Mouse (Mus musculus): ENCODE results near the gene Akr1b8. TPM values are rescaled to one million over a fixed set of nuclear protein-coding genes. Genes with fewer than 3 reads are reported as not detected.
A peak's percentile ranks its signal among the peaks of the same experiment; 100 is the strongest.

Gene Akr1b8
- polyA plus RNA-seq (2014; fragmentation: Nextera tagmentation; extraction: Ambion mirVana): 19.6 and 22.2 TPM in 2 replicates

DNA sequence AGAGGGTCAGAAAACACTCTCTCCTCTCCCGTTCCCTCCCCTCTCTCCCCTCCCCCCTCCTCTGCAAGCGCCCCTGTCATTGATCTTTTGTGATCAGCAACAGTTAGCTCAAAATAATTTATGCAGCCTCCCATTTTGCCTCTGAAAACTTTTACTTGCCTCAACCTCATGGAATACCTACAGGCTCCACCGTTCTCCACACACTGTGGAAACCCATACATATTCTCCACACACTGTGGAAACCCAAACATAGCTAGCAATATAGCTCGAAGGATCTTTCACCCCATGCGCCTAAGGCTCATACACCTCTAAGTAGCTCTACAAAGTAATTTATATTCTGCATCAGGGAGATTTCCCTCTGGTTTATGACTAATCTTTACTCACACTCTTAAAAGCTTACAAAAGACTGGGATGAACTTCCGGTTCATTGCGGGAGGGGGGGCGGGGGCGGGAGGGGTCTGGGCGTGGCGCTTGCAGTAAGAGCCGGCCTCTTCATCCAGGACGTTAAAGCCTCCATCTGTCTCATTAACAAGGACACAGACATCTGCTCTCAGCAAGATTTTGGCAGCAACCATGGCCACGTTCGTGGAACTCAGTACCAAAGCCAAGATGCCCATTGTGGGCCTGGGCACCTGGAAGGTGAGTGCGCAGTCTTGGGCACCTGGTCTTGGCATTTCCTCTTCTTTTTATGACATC is at the start of gene Akr1b8:
Gene Akr1b8, plus strand, starts transcription at position 462 of the 696 bp plus-strand sequence.
- Histone ChIP-seq H3K36me3 (ENCODE audit: control insufficient read depth, insufficient read depth, low read length) (no peaks in the 10 kb centered on the region), H3K27ac (ENCODE audit: low read depth, low read length) (peak within 1 kb of the TSS; percentile 46), H3K4me2 (peak within 1 kb of the TSS; percentile 65), H3K4me3 (ENCODE audit: low read depth, low read length) (peak within 1 kb of the TSS; percentile 35), H3K9ac (ENCODE audit: low read depth, low read length) (peak within 1 kb of the TSS; percentile 54; the same call in 1 of the 2 replicates), H3K4me1 (ENCODE audit: control insufficient read depth, insufficient read depth, low read length) (peaks cover 25% of the 10 kb centered on the region), H3K27me3 (ENCODE audit: control insufficient read depth, insufficient read depth, low read length) (no peaks in the 10 kb centered on the region), H3K9me3 (replicated peaks; ENCODE audit: control insufficient read depth, low read length) (no peaks in the 10 kb centered on the region)
- ATAC-seq (replicated peaks; ENCODE audit: insufficient number of reproducible peaks, low FRiP score, low TSS enrichment): no peak
- 10% methylated on average over 16 of the region's 16 CpGs for WGBS (ENCODE audit: insufficient replicate concordance)

DNA sequence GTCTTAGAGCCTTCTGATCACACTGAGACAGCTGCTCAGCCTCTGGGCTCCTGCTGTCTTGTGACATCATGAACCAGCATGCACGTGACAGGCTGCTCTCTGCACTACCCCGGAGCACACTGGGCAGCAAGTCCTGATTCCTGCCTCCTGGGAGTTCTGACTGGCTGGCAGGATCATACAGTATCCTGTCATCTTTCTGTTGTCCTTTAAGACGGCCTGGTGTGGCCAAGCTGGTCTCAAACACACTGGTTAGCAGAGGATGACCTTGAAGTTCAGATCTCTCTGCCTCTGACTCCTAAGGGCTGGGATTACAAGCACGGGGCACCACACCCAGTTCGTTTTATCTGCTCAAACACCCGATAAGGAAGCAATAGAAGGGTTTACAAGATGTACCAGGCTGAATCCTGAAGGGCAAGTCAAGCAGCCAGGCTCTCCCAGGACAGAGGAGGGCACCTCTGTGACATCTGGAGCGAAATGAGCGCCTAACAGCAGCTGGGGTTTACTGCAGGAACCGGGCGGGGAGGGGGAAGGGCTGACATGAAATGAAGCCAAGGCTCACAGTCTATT is 49.2 kb upstream of the Akr1b8 start:
- Histone ChIP-seq H3K27me3 (ENCODE audit: control insufficient read depth, insufficient read depth, low read length) (no peaks in the 10 kb centered on the region), H3K36me3 (ENCODE audit: control insufficient read depth, insufficient read depth, low read length) (peaks cover 7% of the 10 kb centered on the region), H3K9me3 (replicated peaks; ENCODE audit: control insufficient read depth, low read length) (no peaks in the 10 kb centered on the region), H3K27ac (ENCODE audit: low read depth, low read length) (no peak overlapping the region), H3K4me1 (ENCODE audit: control insufficient read depth, insufficient read depth, low read length) (no peaks in the 10 kb centered on the region), H3K4me3 (ENCODE audit: low read depth, low read length) (no peak overlapping the region), H3K9ac (ENCODE audit: low read depth, low read length) (no peak overlapping the region), H3K4me2 (no peak overlapping the region)
- ATAC-seq (replicated peaks; ENCODE audit: insufficient number of reproducible peaks, low FRiP score, low TSS enrichment): no peak
- 61% methylated on average over 10 of the region's 10 CpGs for WGBS (ENCODE audit: insufficient replicate concordance)

DNA sequence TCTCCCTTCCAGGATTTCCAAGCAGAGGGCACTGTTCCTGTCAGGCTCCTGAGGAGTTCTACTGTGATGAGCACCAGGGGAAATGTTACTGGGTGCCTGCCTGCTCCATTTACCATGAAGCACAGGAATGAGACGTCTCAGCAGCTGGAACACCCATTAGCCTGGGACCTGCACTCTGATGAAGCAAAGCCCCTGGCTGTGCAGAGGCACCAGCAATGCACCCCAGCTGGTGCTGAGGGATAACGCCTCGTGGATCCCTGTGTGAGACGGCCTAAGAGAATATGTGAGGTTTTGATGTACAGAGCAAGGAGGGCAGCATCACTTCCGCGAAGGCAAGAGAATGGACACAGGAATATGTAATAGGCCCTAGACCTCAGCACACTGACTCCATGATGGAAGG is 47.1 kb upstream of the Akr1b8 start:
- H3K4me1 ChIP-seq (ENCODE audit: control insufficient read depth, insufficient read depth, low read length): no peaks in the 10 kb centered on the region
- H3K27ac ChIP-seq (ENCODE audit: low read depth, low read length): no peak overlapping the region
- H3K27me3 ChIP-seq (ENCODE audit: control insufficient read depth, insufficient read depth, low read length): no peaks in the 10 kb centered on the region
- no peak overlapping the region for H3K4me2 ChIP-seq
- WGBS (ENCODE audit: insufficient replicate concordance): 89% methylated on average over 6 of the region's 6 CpGs
- no peak for ATAC-seq (replicated peaks; ENCODE audit: insufficient number of reproducible peaks, low FRiP score, low TSS enrichment)
- no peak overlapping the region for H3K4me3 ChIP-seq (ENCODE audit: low read depth, low read length)
- peaks cover 9% of the 10 kb centered on the region for H3K36me3 ChIP-seq (ENCODE audit: control insufficient read depth, insufficient read depth, low read length)
- H3K9me3 ChIP-seq (replicated peaks; ENCODE audit: control insufficient read depth, low read length): no peaks in the 10 kb centered on the region
- no peak overlapping the region for H3K9ac ChIP-seq (ENCODE audit: low read depth, low read length)

DNA sequence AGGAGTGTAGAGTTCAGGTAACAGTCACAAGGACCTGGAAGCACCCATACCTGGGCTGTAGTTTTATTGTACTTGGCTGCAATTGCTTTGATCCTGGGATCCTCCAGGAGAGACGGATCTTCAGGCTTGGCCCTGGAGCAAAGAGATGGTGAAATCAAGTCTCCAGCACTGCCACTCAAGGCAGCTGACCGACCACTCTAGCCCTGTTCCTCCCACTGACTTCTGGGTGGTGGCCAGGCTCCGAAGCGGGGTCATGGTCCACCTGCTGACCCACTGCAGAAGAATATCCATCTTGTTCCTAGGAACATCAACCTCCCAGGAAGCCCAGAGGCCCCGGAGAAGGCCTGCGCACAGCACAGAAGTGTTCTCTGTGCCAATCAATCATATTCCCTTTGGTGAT is 44.4 kb upstream of the Akr1b8 start:
- 82% methylated on average over 6 of the region's 6 CpGs for WGBS (ENCODE audit: insufficient replicate concordance)

DNA sequence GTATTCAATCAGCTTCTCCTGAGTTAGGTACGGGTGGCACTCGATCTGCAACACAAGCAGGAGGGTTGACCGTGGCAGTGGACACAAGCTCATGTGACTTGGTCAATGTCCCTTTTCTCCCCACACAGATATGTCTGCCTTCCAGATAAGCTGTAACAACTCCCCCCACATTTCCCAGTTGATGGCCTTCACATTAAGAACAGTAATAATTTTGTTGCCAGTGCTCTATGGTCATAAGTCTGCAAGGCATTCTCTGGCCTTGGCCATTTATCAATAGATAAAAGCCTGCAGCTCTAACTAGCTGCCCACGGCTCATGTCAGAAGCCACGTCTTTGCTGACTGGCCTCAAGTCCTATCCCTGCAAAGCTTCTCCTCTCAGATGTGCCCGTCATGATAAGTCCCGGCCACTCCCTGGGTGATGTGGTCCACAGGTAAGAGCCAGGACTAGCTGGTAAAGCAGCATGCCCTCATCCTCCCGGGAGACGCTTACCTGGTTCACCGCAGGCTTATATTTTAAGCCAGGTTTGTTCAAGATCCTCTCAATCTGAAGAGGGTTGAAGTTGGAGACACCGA is 43.8 kb upstream of the Akr1b8 start:
- Histone ChIP-seq H3K4me3 (ENCODE audit: low read depth, low read length) (no peak overlapping the region), H3K4me1 (ENCODE audit: control insufficient read depth, insufficient read depth, low read length) (no peaks in the 10 kb centered on the region), H3K9me3 (replicated peaks; ENCODE audit: control insufficient read depth, low read length) (no peaks in the 10 kb centered on the region), H3K9ac (ENCODE audit: low read depth, low read length) (no peak overlapping the region), H3K4me2 (no peak overlapping the region), H3K27me3 (ENCODE audit: control insufficient read depth, insufficient read depth, low read length) (no peaks in the 10 kb centered on the region), H3K36me3 (ENCODE audit: control insufficient read depth, insufficient read depth, low read length) (peaks cover 9% of the 10 kb centered on the region; the same call in 1 of the 2 replicates), H3K27ac (ENCODE audit: low read depth, low read length) (no peak overlapping the region)
- no peak for ATAC-seq (replicated peaks; ENCODE audit: insufficient number of reproducible peaks, low FRiP score, low TSS enrichment)
- WGBS (ENCODE audit: insufficient replicate concordance): 89% methylated on average over 11 of the region's 11 CpGs

More for the DNA sequence above, 44.4 kb upstream of the Akr1b8 start:
- no peaks in the 10 kb centered on the region for H3K27me3 ChIP-seq (ENCODE audit: control insufficient read depth, insufficient read depth, low read length)
- H3K4me1 ChIP-seq (ENCODE audit: control insufficient read depth, insufficient read depth, low read length): no peaks in the 10 kb centered on the region
- peaks cover 9% of the 10 kb centered on the region; the same call in 1 of the 2 replicates for H3K36me3 ChIP-seq (ENCODE audit: control insufficient read depth, insufficient read depth, low read length)
- no peaks in the 10 kb centered on the region for H3K9me3 ChIP-seq (replicated peaks; ENCODE audit: control insufficient read depth, low read length)
- ATAC-seq (replicated peaks; ENCODE audit: insufficient number of reproducible peaks, low FRiP score, low TSS enrichment): no peak
- no peak overlapping the region for H3K4me2 ChIP-seq
- H3K27ac ChIP-seq (ENCODE audit: low read depth, low read length): no peak overlapping the region
- H3K9ac ChIP-seq (ENCODE audit: low read depth, low read length): no peak overlapping the region
- no peak overlapping the region for H3K4me3 ChIP-seq (ENCODE audit: low read depth, low read length)

DNA sequence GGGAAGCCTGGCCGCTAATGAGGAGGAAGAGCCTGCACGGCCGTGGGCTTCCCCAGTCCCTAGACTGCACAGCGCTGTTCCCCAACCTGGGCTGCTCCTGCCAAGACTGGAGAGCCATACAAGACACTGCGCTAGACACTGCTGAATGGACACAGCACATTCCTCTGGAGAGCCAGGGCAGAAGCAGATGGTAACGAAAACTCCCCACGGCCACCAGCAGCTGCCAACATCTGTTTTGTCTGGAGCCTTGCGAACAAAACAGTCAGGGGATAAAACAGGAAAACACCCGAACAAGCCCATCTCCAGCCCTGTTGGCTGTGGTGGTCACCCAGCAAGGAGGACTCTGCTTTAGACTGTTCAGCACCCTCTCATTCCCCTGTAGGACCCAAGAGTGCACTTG is 40.5 kb upstream of the Akr1b8 start:
- Histone ChIP-seq H3K9ac (ENCODE audit: low read depth, low read length) (no peak overlapping the region), H3K9me3 (replicated peaks; ENCODE audit: control insufficient read depth, low read length) (no peaks in the 10 kb centered on the region), H3K36me3 (ENCODE audit: control insufficient read depth, insufficient read depth, low read length) (peaks cover 7% of the 10 kb centered on the region; the same call in 1 of the 2 replicates), H3K4me3 (ENCODE audit: low read depth, low read length) (no peak overlapping the region), H3K27me3 (ENCODE audit: control insufficient read depth, insufficient read depth, low read length) (no peaks in the 10 kb centered on the region), H3K27ac (ENCODE audit: low read depth, low read length) (no peak overlapping the region), H3K4me1 (ENCODE audit: control insufficient read depth, insufficient read depth, low read length) (peaks cover 10% of the 10 kb centered on the region), H3K4me2 (no peak overlapping the region)
- no peak for ATAC-seq (replicated peaks; ENCODE audit: insufficient number of reproducible peaks, low FRiP score, low TSS enrichment)
- 74% methylated on average over 9 of the region's 9 CpGs for WGBS (ENCODE audit: insufficient replicate concordance)

DNA sequence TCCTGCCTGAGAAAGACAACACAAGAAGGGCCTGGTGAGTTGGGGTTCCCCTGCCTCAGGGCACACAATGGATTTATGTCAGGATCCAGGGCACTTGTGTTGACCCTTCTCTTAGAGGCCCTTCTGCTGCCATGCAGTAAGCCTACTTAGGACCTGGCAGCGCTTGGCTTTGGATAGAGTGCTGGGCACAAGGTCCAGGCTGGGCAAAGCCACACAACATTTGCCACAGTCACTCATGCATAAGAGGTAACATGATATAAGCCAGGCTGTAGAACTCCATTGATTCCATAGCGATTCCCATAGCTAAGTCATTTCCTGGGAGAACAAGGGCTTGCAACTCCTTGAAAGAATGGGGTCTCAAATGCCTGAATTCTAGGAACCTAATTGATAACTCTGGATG is 40.0 kb upstream of the Akr1b8 start:
- WGBS (ENCODE audit: insufficient replicate concordance): 93% methylated on average over 2 of the region's 2 CpGs
- Histone ChIP-seq H3K4me3 (ENCODE audit: low read depth, low read length) (no peak overlapping the region), H3K27me3 (ENCODE audit: control insufficient read depth, insufficient read depth, low read length) (no peaks in the 10 kb centered on the region), H3K36me3 (ENCODE audit: control insufficient read depth, insufficient read depth, low read length) (peaks cover 5% of the 10 kb centered on the region; the same call in 1 of the 2 replicates), H3K27ac (ENCODE audit: low read depth, low read length) (no peak overlapping the region), H3K9me3 (replicated peaks; ENCODE audit: control insufficient read depth, low read length) (no peaks in the 10 kb centered on the region), H3K9ac (ENCODE audit: low read depth, low read length) (no peak overlapping the region), H3K4me1 (ENCODE audit: control insufficient read depth, insufficient read depth, low read length) (peaks cover 11% of the 10 kb centered on the region), H3K4me2 (no peak overlapping the region)
- ATAC-seq (replicated peaks; ENCODE audit: insufficient number of reproducible peaks, low FRiP score, low TSS enrichment): no peak

DNA sequence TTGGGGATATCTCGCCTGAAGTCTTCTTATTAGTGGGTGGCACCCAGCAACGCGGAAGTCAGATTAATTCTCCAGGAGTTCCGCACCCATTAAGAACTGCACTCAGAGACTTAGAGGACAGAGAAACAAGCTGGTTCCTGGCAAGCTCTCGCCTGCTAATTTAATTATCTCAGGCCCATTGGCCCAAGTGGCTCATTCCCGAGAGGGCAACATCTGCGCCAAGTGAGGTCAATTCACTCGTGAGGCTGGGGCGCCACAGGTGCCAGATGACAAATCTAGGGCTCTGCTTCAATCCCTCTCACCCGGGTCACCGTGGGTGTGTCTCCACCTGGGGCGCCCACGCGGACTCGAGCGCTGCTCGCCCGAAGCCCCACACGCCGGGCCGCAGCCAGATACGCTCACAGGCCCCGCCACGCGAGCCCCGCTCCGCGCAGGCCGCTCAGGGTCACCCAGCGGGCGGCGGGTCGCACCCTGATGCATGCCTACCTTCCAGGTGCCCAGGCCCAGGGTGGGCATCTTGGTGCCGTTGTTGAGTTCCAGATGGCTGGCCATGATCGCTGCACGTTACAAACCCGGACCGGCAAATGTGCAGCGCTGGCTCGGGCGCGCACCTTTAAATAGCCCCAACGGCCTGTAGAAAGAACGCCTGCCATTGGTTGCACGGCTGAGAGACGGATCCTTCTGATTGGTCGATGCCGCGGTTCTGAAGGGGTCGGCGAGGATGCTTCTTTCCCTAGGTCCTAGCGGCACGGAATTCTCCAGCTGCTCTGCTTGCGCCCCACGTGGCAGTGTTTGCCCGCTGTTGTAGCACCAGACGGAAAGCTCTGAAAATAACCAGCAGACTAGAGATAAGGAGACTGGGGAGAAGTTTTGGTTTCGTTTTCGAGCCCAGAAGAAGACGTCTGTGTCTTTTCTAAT is 36.8 kb upstream of the Akr1b8 start, which contains the start of gene Akr1b3:
Gene Akr1b3, minus strand, starts transcription at position 625 of the 918 bp plus-strand sequence.
- Histone ChIP-seq H3K4me3 (ENCODE audit: low read depth, low read length) (peak within 1 kb of the TSS; percentile 83), H3K9me3 (replicated peaks; ENCODE audit: control insufficient read depth, low read length) (no peaks in the 10 kb centered on the region), H3K27ac (ENCODE audit: low read depth, low read length) (peak within 1 kb of the TSS; percentile 88), H3K27me3 (ENCODE audit: control insufficient read depth, insufficient read depth, low read length) (no peaks in the 10 kb centered on the region), H3K4me2 (peak within 1 kb of the TSS; percentile 88), H3K4me1 (ENCODE audit: control insufficient read depth, insufficient read depth, low read length) (peaks cover 11% of the 10 kb centered on the region), H3K36me3 (ENCODE audit: control insufficient read depth, insufficient read depth, low read length) (no peaks in the 10 kb centered on the region), H3K9ac (ENCODE audit: low read depth, low read length) (peak within 1 kb of the TSS; percentile 80)
- peak; percentile 98 for ATAC-seq (replicated peaks; ENCODE audit: insufficient number of reproducible peaks, low FRiP score, low TSS enrichment)
- WGBS (ENCODE audit: insufficient replicate concordance): 1% methylated on average over 54 of the region's 60 CpGs
